Mouse (Mus musculus) heart, embryonic 10.5 days (tissue): Measurements from ENCODE around the gene Mfsd2a. TPM values are rescaled to one million over a fixed set of nuclear protein-coding genes. Genes with fewer than 3 reads are reported as not detected.

Source experiments
- DNase-seq: peaks from one replicate; pipeline ENCODE4 v3.0.0-alpha.2; 2017; ENCODE audit warnings: low spot score
- H3K27ac ChIP-seq: fragments of 300-500 bp; sonication (generic); 2 replicates; pipeline ENCODE4 v1.5.1; 2016; ENCODE audit warnings: mild to moderate bottlenecking
- H3K27me3 ChIP-seq: fragments of 300-500 bp; sonication (generic); 2 replicates; pipeline ENCODE4 v1.6.1; 2016; ENCODE audit warnings: mild to moderate bottlenecking; ENCODE audit not compliant: poor library complexity, insufficient read depth, severe bottlenecking
- H3K36me3 ChIP-seq: fragments of 300-500 bp; sonication (generic); 2 replicates; pipeline ENCODE4 v1.6.1; 2016; ENCODE audit warnings: mild to moderate bottlenecking, moderate library complexity
- H3K4me1 ChIP-seq: fragments of 300-500 bp; sonication (generic); 2 replicates; pipeline ENCODE4 v1.6.1; 2016; ENCODE audit warnings: mild to moderate bottlenecking
- H3K4me3 ChIP-seq: fragments of 300-500 bp; sonication (generic); 2 replicates; pipeline ENCODE4 v1.5.1; 2016; ENCODE audit warnings: mild to moderate bottlenecking, moderate library complexity
- H3K9me3 ChIP-seq: fragments of 300-500 bp; sonication (generic); 2 replicates; pipeline ENCODE4 v1.6.1; 2016; ENCODE audit warnings: mild to moderate bottlenecking, moderate library complexity
- whole genome bisulfite sequencing: fragments of 180-500 bp; shearing (Covaris S2); methylation state at CpG from one replicate; pipeline ENCODE4 v1.1.7; 2016; 5-methylcytosine and 5-hydroxymethylcytosine counted together
- polyA plus RNA-seq: library from polyadenylated mRNA; unstranded; fragments of >200 nt; fragmentation: Nextera tagmentation; extraction: Ambion mirVana; gene quantifications from 2 replicates; pipeline ENCODE4 v1.2.1, GENCODE M21; 2016

The Mfsd2a gene
- polyA plus RNA-seq, 1 experiment from 2014 or later, result 2.0 TPM

DNA sequence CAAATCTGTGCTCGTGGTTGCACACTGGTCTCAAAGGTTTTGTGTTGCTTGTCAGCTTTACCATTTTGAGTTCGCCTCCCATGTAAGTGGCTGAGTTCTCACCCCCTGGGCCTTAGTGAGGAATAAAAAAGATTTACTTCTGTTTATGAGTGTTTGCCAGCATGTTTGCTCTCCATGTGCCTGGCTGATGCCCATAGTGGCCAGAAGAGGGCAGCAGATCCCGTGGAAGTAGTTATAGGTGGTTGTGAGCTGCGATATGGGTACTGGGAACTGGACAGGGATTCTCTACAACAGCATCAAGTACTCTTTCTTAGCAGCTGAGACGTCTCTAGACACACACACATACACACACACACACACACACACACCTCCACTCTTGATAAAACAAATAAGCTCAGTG lies 48.4 kb downstream of the Mfsd2a start:
- no peaks in the 10 kb centered on the region for H3K27me3 ChIP-seq
- H3K9me3 ChIP-seq, result 0 out of 2 replicates have a peak, but pooled peaks cover 3% of the 10 kb centered on the region
- H3K27ac ChIP-seq, result no peak overlapping the region
- no peaks in the 10 kb centered on the region for H3K4me1 ChIP-seq
- H3K36me3 ChIP-seq, result no peaks in the 10 kb centered on the region
- no peak for DNase-seq
- H3K4me3 ChIP-seq, result no peak overlapping the region
- 63% methylated on average over 5 of the region's 5 CpGs for WGBS

DNA sequence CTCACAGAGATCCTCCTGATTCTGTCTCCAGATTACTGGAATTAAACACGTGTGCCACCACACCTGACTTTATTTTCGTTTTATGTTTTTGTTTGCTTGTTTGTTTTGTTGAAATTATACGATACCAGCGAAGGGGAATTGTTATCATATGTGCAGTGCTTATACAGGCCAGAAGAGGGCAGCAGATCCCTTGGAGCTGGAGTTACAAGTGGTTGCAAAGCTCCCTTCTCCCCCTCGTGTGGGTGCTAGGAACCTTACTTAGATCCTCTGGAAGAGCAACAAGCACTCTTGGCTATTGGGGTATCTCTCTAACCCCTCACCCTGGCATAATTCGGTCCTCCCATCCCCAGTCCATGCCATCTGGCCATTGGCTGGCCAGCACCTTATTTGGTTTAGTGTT lies 50.4 kb downstream of the Mfsd2a start:
- 43% methylated on average over 6 of the region's 6 CpGs for WGBS
- Histone ChIP-seq H3K4me3 (no peak overlapping the region), H3K4me1 (no peaks in the 10 kb centered on the region), H3K36me3 (no peaks in the 10 kb centered on the region), H3K27me3 (no peaks in the 10 kb centered on the region), H3K9me3 (0 out of 2 replicates have a peak, but pooled peaks cover 3% of the 10 kb centered on the region), H3K27ac (no peak overlapping the region)
- DNase-seq, result no peak

- Histone ChIP-seq H3K4me3 (no peak overlapping the region), H3K4me1 (no peaks in the 10 kb centered on the region), H3K9me3 (0 out of 2 replicates have a peak, but pooled peaks cover 3% of the 10 kb centered on the region), H3K36me3 (no peaks in the 10 kb centered on the region), H3K27me3 (no peaks in the 10 kb centered on the region), H3K27ac (no peak overlapping the region)
- 49% methylated on average over 12 of the region's 12 CpGs for WGBS
- DNase-seq, result no peak
Measured at GRCm38 (mm10) chr4:122909572-122910189, 51.3 kb downstream of the Mfsd2a start.

- no peaks in the 10 kb centered on the region for H3K27me3 ChIP-seq
- H3K4me1 ChIP-seq, result no peaks in the 10 kb centered on the region
- no peak overlapping the region for H3K4me3 ChIP-seq
- 81% methylated on average over 10 of the region's 10 CpGs for WGBS
- no peaks in the 10 kb centered on the region for H3K9me3 ChIP-seq
- no peaks in the 10 kb centered on the region for H3K36me3 ChIP-seq
- no peak overlapping the region for H3K27ac ChIP-seq
- DNase-seq, result no peak
Measured at GRCm38 (mm10) chr4:122905359-122905758, 55.6 kb downstream of the Mfsd2a start.

DNA sequence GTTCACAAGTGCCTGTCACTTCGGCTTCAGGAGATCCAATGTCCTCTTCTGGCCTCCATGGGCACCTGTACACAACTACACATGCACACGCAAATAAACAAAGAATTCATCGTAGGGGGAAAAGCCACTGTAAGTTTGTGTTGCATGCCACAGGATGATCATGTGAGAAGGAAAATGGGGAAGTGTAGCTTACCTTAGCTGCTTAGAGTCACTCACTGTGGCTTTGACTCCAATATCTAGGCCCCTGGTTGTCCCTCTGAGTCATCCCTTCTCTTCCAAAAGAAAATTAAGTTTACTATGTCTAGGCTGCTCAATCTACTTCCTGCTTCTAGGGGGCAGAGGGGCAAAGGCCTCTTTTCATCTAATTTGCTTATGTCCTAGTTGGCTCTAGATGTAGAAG lies 57.3 kb downstream of the Mfsd2a start:
- H3K4me3 ChIP-seq, result no peak overlapping the region
- H3K4me1 ChIP-seq, result no peaks in the 10 kb centered on the region
- no peaks in the 10 kb centered on the region for H3K36me3 ChIP-seq
- no peak for DNase-seq
- H3K9me3 ChIP-seq, result no peaks in the 10 kb centered on the region
- no peak overlapping the region for H3K27ac ChIP-seq
- no peaks in the 10 kb centered on the region for H3K27me3 ChIP-seq
- 87% methylated on average over 3 of the region's 3 CpGs for WGBS

- Histone ChIP-seq H3K4me3 (no peak overlapping the region), H3K9me3 (no peaks in the 10 kb centered on the region), H3K36me3 (no peaks in the 10 kb centered on the region), H3K4me1 (no peaks in the 10 kb centered on the region), H3K27me3 (no peaks in the 10 kb centered on the region), H3K27ac (no peak overlapping the region)
- WGBS, result 17% methylated on average over 6 of the region's 6 CpGs
- no peak for DNase-seq
Measured at GRCm38 (mm10) chr4:122902156-122902555, 58.8 kb downstream of the Mfsd2a start.

- peak; percentile 79 for DNase-seq
- Histone ChIP-seq H3K27ac (no peak overlapping the region), H3K9me3 (no peaks in the 10 kb centered on the region), H3K27me3 (no peaks in the 10 kb centered on the region), H3K4me1 (no peaks in the 10 kb centered on the region), H3K36me3 (no peaks in the 10 kb centered on the region), H3K4me3 (no peak overlapping the region)
- WGBS, result 13% methylated on average over 5 of the region's 5 CpGs
Measured at GRCm38 (mm10) chr4:122898313-122898712, 62.7 kb downstream of the Mfsd2a start.

GRCm38 (mm10) chr4:122897750-122898149 lies 63.2 kb downstream of the Mfsd2a start:
- no peak for DNase-seq
- WGBS, result 80% methylated on average over 4 of the region's 4 CpGs
- no peak overlapping the region for H3K27ac ChIP-seq

More at GRCm38 (mm10) chr4:122897750-122898149, 63.2 kb downstream of the Mfsd2a start:
- Histone ChIP-seq H3K27me3 (no peaks in the 10 kb centered on the region), H3K9me3 (no peaks in the 10 kb centered on the region), H3K4me3 (no peak overlapping the region), H3K36me3 (no peaks in the 10 kb centered on the region), H3K4me1 (no peaks in the 10 kb centered on the region)

Other genes with a start within 250 kb of the Mfsd2a start
- gene Ppt1, start 124.9 kb downstream of the Mfsd2a start, polyA plus RNA-seq, result 55.0 and 64.3 TPM in 2 replicates
- gene Cap1, start 75.1 kb downstream of the Mfsd2a start, polyA plus RNA-seq, result 21.7 and 56.6 TPM in 2 replicates
- 2.5 and 8.6 TPM in 2 replicates for gene Mycl, start 34.5 kb upstream of the Mfsd2a start, polyA plus RNA-seq
- gene Trit1, start 55.4 kb upstream of the Mfsd2a start, polyA plus RNA-seq, result 15.0 and 18.3 TPM in 2 replicates
- 0.18 and 0.84 TPM in 2 replicates for gene Bmp8b, start 144.0 kb upstream of the Mfsd2a start, polyA plus RNA-seq
- gene Oxct2b, start 155.1 kb upstream of the Mfsd2a start, polyA plus RNA-seq, result 0.11 TPM in 1 of 2 replicates, not detected in the other
- gene Ppie, start 178.8 kb upstream of the Mfsd2a start, polyA plus RNA-seq, result 72.4 and 100 TPM in 2 replicates
- 0.41 and 1.3 TPM in 2 replicates for gene Hpcal4, start 222.0 kb upstream of the Mfsd2a start, polyA plus RNA-seq
- 0.31 and 0.46 TPM in 2 replicates for gene Nt5c1a, start 240.3 kb upstream of the Mfsd2a start, polyA plus RNA-seq